Mouse (Mus musculus): ENCODE measurements around the gene Gm11020. TPM values are rescaled to one million over a fixed set of nuclear protein-coding genes. Genes with fewer than 3 reads are reported as not detected.

The Gm11020 gene
- total RNA-seq, 2 experiments from 2014 or later: not detected

DNA sequence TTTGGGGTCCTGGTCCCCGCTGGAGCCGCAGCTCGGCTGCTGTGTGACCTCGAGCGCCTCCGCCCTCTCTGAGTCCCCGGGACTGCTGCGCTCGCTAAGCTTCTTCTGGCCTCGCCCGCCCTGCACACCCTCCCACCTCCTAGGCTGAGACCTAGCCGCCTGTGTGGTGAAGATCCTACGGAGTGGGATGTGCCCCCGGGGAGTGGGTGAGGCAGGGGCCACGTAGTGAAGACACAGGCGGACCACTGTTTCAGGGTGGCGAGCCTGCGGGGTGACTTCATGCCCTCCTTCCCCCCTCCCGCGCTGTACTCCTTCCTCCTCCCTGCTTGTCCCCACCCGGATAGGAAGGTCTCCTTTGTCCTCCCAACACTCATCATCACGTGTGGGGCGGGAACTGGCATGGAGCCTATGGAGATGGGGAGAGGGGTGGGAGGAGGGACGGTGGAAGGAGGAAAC is 19.8 kb downstream of the Gm11020 start:
- peak; percentile 81 for DNase-seq
- intact Hi-C loops (cut with DNase I): loop anchor here (5.0 kb wide), 1 partner anchor 101 kb away; the partner anchor contains the start of gene Dync1li2

DNA sequence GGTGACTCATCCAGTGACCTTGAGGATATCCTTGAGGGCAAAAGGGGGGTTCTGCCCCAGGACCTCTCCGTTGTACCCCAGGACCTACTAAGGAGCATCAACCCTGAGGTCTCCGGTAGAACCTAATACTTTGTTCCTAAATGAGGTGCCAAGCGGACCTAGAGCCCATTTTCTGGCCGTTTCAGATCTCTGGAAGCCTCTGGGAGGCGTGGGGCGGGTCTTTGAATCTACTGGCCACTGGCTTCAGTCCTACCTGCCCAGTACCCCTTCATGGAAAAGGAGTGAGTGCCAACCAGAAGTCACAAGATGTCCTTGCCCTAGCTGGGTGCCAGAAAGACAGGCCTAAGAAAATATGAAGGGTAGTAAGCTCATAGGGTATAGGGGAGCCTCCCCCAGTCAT is 20.3 kb downstream of the Gm11020 start:
- intact Hi-C loops (cut with DNase I): loop anchor here (5.0 kb wide), 1 partner anchor 101 kb away; the partner anchor contains the start of gene Dync1li2
- DNase-seq: no peak

- intact Hi-C loops (cut with DNase I): loop anchor here (5.0 kb wide), 1 partner anchor 100 kb away; the partner anchor contains the start of gene Dync1li2
- DNase-seq: no peak
Observed at GRCm38 (mm10) chr8:104342426-104342825, 21.1 kb downstream of the Gm11020 start.

DNA sequence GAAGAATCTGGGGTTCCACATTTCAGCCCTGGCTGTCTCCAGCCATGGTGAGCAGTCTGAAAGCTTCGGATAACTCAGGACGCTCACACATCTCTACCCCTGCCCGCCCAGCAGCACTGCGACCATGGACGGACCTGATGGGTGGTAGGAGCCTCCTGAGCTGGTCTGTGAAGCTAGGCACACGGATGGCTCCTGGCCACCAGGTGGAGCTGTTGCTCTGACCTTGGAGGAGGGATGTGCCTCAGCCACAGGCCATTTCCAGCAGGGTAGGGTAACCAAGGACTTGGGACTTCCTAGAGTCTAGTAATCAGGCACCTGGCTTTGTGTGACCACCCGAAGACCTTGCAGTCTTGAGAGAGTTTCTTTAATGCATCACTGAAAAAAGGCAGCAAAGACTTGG is 22.6 kb downstream of the Gm11020 start:
- intact Hi-C loops (cut with DNase I): loop anchor here (5.0 kb wide), 1 partner anchor 98 kb away; the partner anchor contains the start of gene Dync1li2

GRCm38 (mm10) chr8:104344622-104345021 is 23.3 kb downstream of the Gm11020 start:
- no peak for DNase-seq
- intact Hi-C loops (cut with DNase I): loop anchor here (5.0 kb wide), 1 partner anchor 98 kb away; the partner anchor contains the start of gene Dync1li2

More for the DNA sequence above, 22.6 kb downstream of the Gm11020 start:
- DNase-seq: peak; percentile 92

DNA sequence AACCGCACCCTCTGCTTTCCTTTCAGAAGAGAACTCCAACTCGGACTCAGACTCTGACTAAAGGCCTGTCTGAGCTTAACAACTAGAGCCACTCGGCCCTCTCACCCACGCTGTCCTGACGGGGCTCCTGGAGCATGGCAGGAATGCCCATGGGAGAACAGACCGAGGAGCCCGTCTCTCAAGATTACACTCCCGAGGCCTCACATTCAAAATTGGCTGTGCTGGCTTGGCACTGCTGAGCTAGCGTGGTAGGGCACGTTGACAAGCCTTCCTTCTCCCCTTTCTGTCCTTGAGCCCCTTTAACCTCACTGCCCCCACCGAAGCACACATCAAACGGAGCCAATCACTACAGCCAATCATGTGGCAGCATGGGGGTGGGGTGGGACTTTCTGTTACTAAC is 25.3 kb downstream of the Gm11020 start:
- intact Hi-C loops (cut with DNase I): no loop called here
- DNase-seq: no peak

DNA sequence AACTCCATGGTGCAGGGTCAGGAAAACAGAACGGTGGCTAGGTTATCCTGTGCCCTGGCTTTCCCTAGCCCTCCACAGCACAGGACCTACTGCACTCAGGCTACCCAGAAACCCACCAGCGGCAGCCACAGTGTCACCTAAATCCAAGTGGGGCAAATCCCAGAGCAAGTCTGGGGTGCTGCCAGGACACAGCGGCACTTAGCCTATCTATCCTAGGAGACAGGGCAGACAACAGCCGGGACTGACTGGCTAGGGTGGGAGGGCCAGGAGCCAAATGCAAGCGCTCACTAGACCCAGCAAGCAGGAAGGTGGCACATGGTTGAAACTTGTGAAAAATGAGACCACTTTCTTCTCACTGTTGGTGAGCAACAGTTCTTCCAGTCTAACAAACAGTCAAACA is 27.6 kb downstream of the Gm11020 start:
- intact Hi-C loops (cut with DNase I): no loop called here
- DNase-seq: no peak

GRCm38 (mm10) chr8:104350047-104350446 is 28.7 kb downstream of the Gm11020 start:
- intact Hi-C loops (cut with DNase I): no loop called here
- no peak for DNase-seq

GRCm38 (mm10) chr8:104353186-104353585 is 31.8 kb downstream of the Gm11020 start:
- intact Hi-C loops (cut with DNase I): no loop called here
- DNase-seq: no peak

DNA sequence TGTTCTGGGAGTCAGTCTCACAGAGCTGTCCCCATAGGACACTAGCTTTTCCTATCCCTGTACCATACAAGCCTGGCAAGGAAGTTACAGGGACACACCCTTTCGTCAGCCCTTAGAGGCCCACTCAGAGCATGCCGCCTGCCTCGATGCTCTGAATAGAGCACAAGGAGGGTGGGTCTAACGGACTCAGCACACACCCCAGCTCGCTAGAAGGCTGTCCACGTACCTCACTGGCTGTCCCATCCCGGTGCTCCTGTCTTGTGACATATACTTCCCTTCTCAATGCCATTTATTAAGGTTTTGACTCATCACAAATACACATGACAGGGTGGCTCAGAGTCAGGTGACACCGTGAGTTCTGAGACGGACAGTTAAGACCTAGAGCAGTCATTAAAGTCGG is 33.1 kb downstream of the Gm11020 start:
- DNase-seq: no peak
- intact Hi-C loops (cut with DNase I): no loop called here

DNA sequence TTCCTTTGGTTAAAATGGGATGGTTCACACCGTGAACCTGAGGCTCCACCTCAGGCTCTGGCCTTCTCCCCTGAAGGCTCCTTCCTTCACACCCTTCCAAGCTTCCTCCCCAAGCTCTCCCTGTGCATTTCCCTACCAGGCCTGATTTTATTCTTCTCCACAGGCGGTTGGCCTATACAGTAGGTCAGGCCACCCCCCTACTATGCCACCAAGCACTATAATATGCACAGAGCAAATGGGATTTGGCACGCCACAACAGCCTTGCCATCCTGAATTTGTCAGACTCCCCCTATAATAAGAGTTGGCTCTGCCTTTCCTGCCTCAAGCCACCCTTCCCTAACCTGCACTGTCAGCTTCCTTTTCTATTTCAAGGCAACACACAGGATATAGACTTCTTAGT is 37.3 kb downstream of the Gm11020 start:
- no peak for DNase-seq

GRCm38 (mm10) chr8:104359778-104360456 is 38.5 kb downstream of the Gm11020 start:
- intact Hi-C loops (cut with DNase I): no loop called here
- peak; percentile 35 for DNase-seq

More for the DNA sequence above, 37.3 kb downstream of the Gm11020 start:
- intact Hi-C loops (cut with DNase I): no loop called here

DNA sequence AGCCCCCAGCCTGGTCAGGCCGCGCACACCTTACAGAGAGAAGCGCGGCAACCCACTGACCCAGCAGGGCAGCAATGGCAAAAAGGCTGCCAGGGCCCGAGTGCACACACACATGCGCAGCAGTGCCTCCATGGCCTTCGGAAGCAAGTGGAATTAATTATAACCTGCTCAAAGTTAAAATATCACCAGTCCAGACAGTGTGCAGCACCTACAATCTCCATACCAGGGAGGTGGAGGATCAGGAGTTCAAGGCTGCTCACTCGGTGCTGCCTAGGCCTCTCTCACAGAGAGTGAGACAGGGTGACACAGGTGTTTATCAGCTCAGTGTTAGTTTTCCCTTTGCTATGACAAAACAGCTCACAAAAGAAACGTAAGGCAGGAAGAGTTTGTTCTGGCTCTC is 44.3 kb downstream of the Gm11020 start:
- DNase-seq: no peak
- intact Hi-C loops (cut with DNase I): no loop called here

- intact Hi-C loops (cut with DNase I): no loop called here
- no peak for DNase-seq
Observed at GRCm38 (mm10) chr8:104367398-104367797, 46.0 kb downstream of the Gm11020 start.

DNA sequence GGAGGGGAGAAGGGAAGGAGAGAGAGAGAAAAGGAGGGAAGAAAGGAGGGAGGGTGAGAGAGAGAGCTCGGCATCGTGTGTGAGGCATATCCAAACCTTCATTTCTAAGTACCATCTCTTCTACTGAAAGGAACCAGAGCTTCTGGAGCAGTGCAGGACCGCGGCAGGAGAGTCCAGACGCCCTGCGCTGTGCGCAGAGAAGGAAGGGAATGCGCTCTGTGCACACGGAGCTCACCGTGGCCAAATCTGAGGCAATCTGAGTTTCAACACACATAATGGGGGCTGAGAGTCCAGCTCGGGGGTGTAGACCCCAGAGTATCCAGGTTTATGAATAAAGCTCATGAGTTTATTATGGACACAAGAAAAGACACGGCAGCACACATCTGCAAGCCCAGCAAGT is 48.2 kb downstream of the Gm11020 start:
- intact Hi-C loops (cut with DNase I): no loop called here
- DNase-seq: no peak

- no peak for DNase-seq
- intact Hi-C loops (cut with DNase I): no loop called here
Observed at GRCm38 (mm10) chr8:104370071-104370470, 48.7 kb downstream of the Gm11020 start.

GRCm38 (mm10) chr8:104371121-104371520 is 49.8 kb downstream of the Gm11020 start:
- DNase-seq: no peak
- intact Hi-C loops (cut with DNase I): no loop called here

Other genes with a start within 250 kb of the Gm11020 start
- gene Cdh5, start 219.9 kb upstream of the Gm11020 start, total RNA-seq (2021): 10 to 100 TPM; 21.8 to 24.4 TPM
- gene Bean1, start 151.1 kb upstream of the Gm11020 start, total RNA-seq (2021): 10 to 100 TPM; 31.3 to 34.5 TPM
- gene Tk2, start 73.0 kb upstream of the Gm11020 start, total RNA-seq (2021): 10 to 100 TPM; 46.7 to 47.5 TPM
- gene Cklf, start 70.7 kb upstream of the Gm11020 start, total RNA-seq (2021): 10 to 100 TPM; 20.6 to 27.9 TPM
- gene Cmtm2a, start 28.4 kb upstream of the Gm11020 start, total RNA-seq (2021): not detected
- gene Gm45711, start 11.5 kb upstream of the Gm11020 start, total RNA-seq (2021): not detected
- gene Cmtm1, start 11.4 kb upstream of the Gm11020 start, total RNA-seq (2021): not detected
- gene Cmtm2b, start 663 bp downstream of the Gm11020 start, total RNA-seq (2021): not detected
- 10 to 100 TPM; 22.7 to 25.5 TPM for gene Cmtm3, start 17.8 kb downstream of the Gm11020 start, total RNA-seq (2021)
- gene Cmtm4, start 74.2 kb downstream of the Gm11020 start, total RNA-seq (2021): 10 to 100 TPM; 47.2 to 48.3 TPM
- 100 to 1,000 TPM; 168 to 169 TPM for gene Dync1li2, start 121.5 kb downstream of the Gm11020 start, total RNA-seq (2021)
- under 1 TPM; 0.74 to 0.94 TPM for gene Terb1, start 188.3 kb downstream of the Gm11020 start, total RNA-seq (2021)
- 10 to 100 TPM; 57.5 to 62.9 TPM for gene Nae1, start 213.1 kb downstream of the Gm11020 start, total RNA-seq (2021)
- gene Car7, start 213.1 kb downstream of the Gm11020 start, total RNA-seq (2021): 1 to 10 TPM; 3.8 to 4.6 TPM